Mouse (Mus musculus) left cerebral cortex, adult 2 months (tissue): ENCODE data around the gene Tmem259. TPM values are rescaled to one million over a fixed set of nuclear protein-coding genes. Genes with fewer than 3 reads are reported as not detected.

Experiments used
- DNase-seq, 2 experiments: peaks; one replicate each; pipeline ENCODE4 v3.0.0; 2021 to 2022; ENCODE audit warnings: low spot score in 2 of 2, mixed read lengths in 1 of 2; ENCODE audit errors: extremely low spot score in 1 of 2
- H3K27ac ChIP-seq: fragments of 200-600 bp; 2 replicates; pipeline ENCODE4 v1.8.1; 2022
- H3K4me3 ChIP-seq: fragments of 200-600 bp; 2 replicates; pipeline ENCODE4 v1.8.1; 2022
- CTCF ChIP-seq: fragments of 200-600 bp; IDR thresholded peaks from 2 replicates; pipeline ENCODE4 v1.8.1; 2022; ENCODE audit warnings: antibody characterized with exemption, mild to moderate bottlenecking, moderate library complexity
- intact Hi-C: fragments of 180-260 bp; cut with DNase I; formaldehyde crosslinking; loops from one replicate; pipeline ENCODE4 v1.15.1; 2025
- long read RNA-seq, 2 experiments: library from polyadenylated mRNA; stranded (forward); transcript quantifications; one replicate each; pipeline ENCODE4 v2.0.0; 2021; ENCODE audit warnings: borderline mapping rate in 2 of 2
- total RNA-seq, 2 experiments: library from RNA; stranded (reverse); gene quantifications; 2 replicates each; pipeline ENCODE4 v1.2.3; 2021

Gene Tmem259
- 100 to 1,000 TPM; 122 to 126 TPM for total RNA-seq
- long read RNA-seq, experiment 1, transcript Tmem259-202 (10 exons, 1,767 nt) = minor isoform, 6 of 85 reads
- long read RNA-seq, experiment 1, transcript Tmem259-201 (11 exons, 2,225 nt) = major isoform, 45 of 85 reads
- long read RNA-seq, experiment 1, partial matches to known transcripts = 8 of 85 reads
- long read RNA-seq, experiment 1, other reads (novel, unspliced or antisense) = 26 of 85 reads
- long read RNA-seq, experiment 2, transcript Tmem259-201 (11 exons, 2,225 nt) = major isoform, 29 of 51 reads
- long read RNA-seq, experiment 2, partial matches to known transcripts = 3 of 51 reads
- long read RNA-seq, experiment 2, other reads (novel, unspliced or antisense) = 17 of 51 reads

GRCm38 (mm10) chr10:79984195-79984816, at the start of gene Tmem259:
Gene Tmem259, minus strand, starts transcription at chr10:79984330.
- peak within 1 kb of the TSS; percentile 98 for H3K27ac ChIP-seq
- H3K4me3 ChIP-seq = peak within 1 kb of the TSS; percentile 77
- intact Hi-C loops = loop anchor here (1.0 to 10.0 kb wide), 4 partner anchors 24 to 260 kb away; partner anchors contain the start of genes Ndufs7, Polr2e, Stk11 and Wdr18
- peak; percentile 63 for TF ChIP-seq CTCF
- peak; percentile 84 to 85 for DNase-seq

GRCm38 (mm10) chr10:80032799-80033480, 48.8 kb upstream of the Tmem259 start:
- Histone ChIP-seq H3K4me3 (no peak overlapping the region), H3K27ac (peak overlapping the region; percentile 32; the same call in 1 of the 2 replicates)
- TF ChIP-seq CTCF = no peak
- intact Hi-C loops = no loop called here
- DNase-seq = no peak

- no peak overlapping the region for H3K4me3 ChIP-seq
- no peak for DNase-seq
- intact Hi-C loops = no loop called here
These were observed 46.6 kb upstream of the Tmem259 start for GRCm38 (mm10) chr10:80030736-80031135.

GRCm38 (mm10) chr10:80030191-80030590, 46.1 kb upstream of the Tmem259 start:
- DNase-seq = no peak
- H3K27ac ChIP-seq = no peak overlapping the region
- intact Hi-C loops = no loop called here
- no peak overlapping the region for H3K4me3 ChIP-seq
- no peak for TF ChIP-seq CTCF

More at GRCm38 (mm10) chr10:80030736-80031135, 46.6 kb upstream of the Tmem259 start:
- no peak for TF ChIP-seq CTCF
- H3K27ac ChIP-seq = no peak overlapping the region

GRCm38 (mm10) chr10:80028521-80028846, 44.4 kb upstream of the Tmem259 start:
- TF ChIP-seq CTCF = no peak
- Histone ChIP-seq H3K4me3 (no peak overlapping the region), H3K27ac (no peak overlapping the region)
- no peak for DNase-seq
- intact Hi-C loops = no loop called here

- Histone ChIP-seq H3K27ac (no peak overlapping the region), H3K4me3 (no peak overlapping the region)
- intact Hi-C loops = no loop called here
- TF ChIP-seq CTCF = no peak
- DNase-seq = no peak
These were observed 43.8 kb upstream of the Tmem259 start for GRCm38 (mm10) chr10:80027681-80028520.

- TF ChIP-seq CTCF = no peak
- H3K27ac ChIP-seq = no peak overlapping the region
- DNase-seq = no peak
- intact Hi-C loops = no loop called here
- H3K4me3 ChIP-seq = no peak overlapping the region
These were observed 41.8 kb upstream of the Tmem259 start for GRCm38 (mm10) chr10:80025889-80026288.

- no peak for TF ChIP-seq CTCF
- Histone ChIP-seq H3K27ac (no peak overlapping the region), H3K4me3 (no peak overlapping the region)
- intact Hi-C loops = no loop called here
- no peak for DNase-seq
These were observed 41.3 kb upstream of the Tmem259 start for GRCm38 (mm10) chr10:80025463-80025862.

GRCm38 (mm10) chr10:80025044-80025347, 40.9 kb upstream of the Tmem259 start:
- Histone ChIP-seq H3K4me3 (no peak overlapping the region), H3K27ac (no peak overlapping the region)
- intact Hi-C loops = no loop called here
- no peak for DNase-seq
- TF ChIP-seq CTCF = no peak

GRCm38 (mm10) chr10:80024229-80025043, 40.3 kb upstream of the Tmem259 start:
- no peak overlapping the region for H3K4me3 ChIP-seq
- DNase-seq = no peak
- intact Hi-C loops = no loop called here
- no peak for TF ChIP-seq CTCF
- no peak overlapping the region for H3K27ac ChIP-seq

- H3K4me3 ChIP-seq = no peak overlapping the region
- TF ChIP-seq CTCF = no peak
- no peak for DNase-seq
- no peak overlapping the region for H3K27ac ChIP-seq
- intact Hi-C loops = loop anchor here (2.0 kb wide), 1 partner anchor 19 kb away; no protein-coding TSS in a partner anchor
These were observed 39.6 kb upstream of the Tmem259 start for GRCm38 (mm10) chr10:80023758-80024157.
